Mouse (Mus musculus): Measurements from ENCODE around the gene Gpr84.

Gene Gpr84

GRCm38 (mm10) chr15:103336996-103337667, 26.7 kb upstream of the Gpr84 start:
- in situ Hi-C loops (cut with MseI, MboI) = no loop called here

- in situ Hi-C loops (cut with MseI, MboI) = no loop called here
Measured at GRCm38 (mm10) chr15:103335488-103336235, 25.2 kb upstream of the Gpr84 start.

GRCm38 (mm10) chr15:103335040-103335439, 24.6 kb upstream of the Gpr84 start:
- in situ Hi-C loops (cut with MseI, MboI) = no loop called here

- in situ Hi-C loops (cut with MseI, MboI) = no loop called here
Measured at GRCm38 (mm10) chr15:103334194-103334593, 23.8 kb upstream of the Gpr84 start.

GRCm38 (mm10) chr15:103333738-103334137, 23.3 kb upstream of the Gpr84 start:
- in situ Hi-C loops (cut with MseI, MboI) = no loop called here

- in situ Hi-C loops (cut with MseI, MboI) = no loop called here
Measured at GRCm38 (mm10) chr15:103333081-103333615, 22.7 kb upstream of the Gpr84 start.

- in situ Hi-C loops (cut with MseI, MboI) = no loop called here
Measured at GRCm38 (mm10) chr15:103323455-103324247, 13.2 kb upstream of the Gpr84 start.

- in situ Hi-C loops (cut with MseI, MboI) = no loop called here
Measured at GRCm38 (mm10) chr15:103323070-103323454, 12.7 kb upstream of the Gpr84 start.

GRCm38 (mm10) chr15:103322396-103322795, 12.0 kb upstream of the Gpr84 start:
- in situ Hi-C loops (cut with MseI, MboI) = no loop called here

- in situ Hi-C loops (cut with MseI, MboI) = no loop called here
Measured at GRCm38 (mm10) chr15:103321076-103321475, 10.7 kb upstream of the Gpr84 start.

- in situ Hi-C loops (cut with MseI, MboI) = no loop called here
Measured at GRCm38 (mm10) chr15:103318201-103318816, 7.9 kb upstream of the Gpr84 start.

- in situ Hi-C loops (cut with MseI, MboI) = no loop called here
Measured at GRCm38 (mm10) chr15:103317731-103318130, 7.3 kb upstream of the Gpr84 start.

GRCm38 (mm10) chr15:103317120-103317519, 6.7 kb upstream of the Gpr84 start:
- in situ Hi-C loops (cut with MseI, MboI) = no loop called here

- in situ Hi-C loops (cut with MseI, MboI) = no loop called here
Measured at GRCm38 (mm10) chr15:103315979-103316776, 5.8 kb upstream of the Gpr84 start.

- in situ Hi-C loops (cut with MseI, MboI) = no loop called here
Measured at GRCm38 (mm10) chr15:103315011-103315502, 4.6 kb upstream of the Gpr84 start.

- in situ Hi-C loops (cut with MseI, MboI) = no loop called here
Measured at GRCm38 (mm10) chr15:103314181-103314580, 3.8 kb upstream of the Gpr84 start.

- in situ Hi-C loops (cut with MseI, MboI) = no loop called here
Measured at GRCm38 (mm10) chr15:103313495-103314095, 3.2 kb upstream of the Gpr84 start.

- in situ Hi-C loops (cut with MseI, MboI) = no loop called here
Measured at GRCm38 (mm10) chr15:103308876-103309580, 1.4 kb downstream of the Gpr84 start.

GRCm38 (mm10) chr15:103308056-103308875, 2.1 kb downstream of the Gpr84 start:
- in situ Hi-C loops (cut with MseI, MboI) = no loop called here
